Mouse (Mus musculus): ENCODE measurements at regions not wholly inside any gene's neighbourhood (a gene's known extent, or its start where the extent isn't known, plus 50 kb on each side); places are given as distances from the start of the nearest gene placed in this dataset.

DNA sequence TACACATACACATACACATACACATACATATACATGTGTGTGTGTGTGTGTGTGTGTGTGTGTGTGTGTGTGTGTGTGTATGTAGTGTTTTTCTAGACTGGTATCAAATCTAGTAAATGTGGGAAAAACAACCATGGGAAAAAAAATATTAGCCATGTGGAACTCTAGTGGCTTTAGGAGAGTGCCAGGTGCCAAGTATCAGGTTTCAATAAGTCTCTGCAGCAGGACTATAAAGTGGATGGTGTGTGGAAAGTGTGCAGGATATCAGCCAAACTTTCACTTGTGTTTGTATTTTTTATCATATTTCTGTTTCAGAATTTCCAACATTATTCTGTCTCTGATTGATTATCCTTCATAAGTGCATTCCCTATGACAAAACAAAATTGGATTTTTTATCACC lies 653.3 kb upstream of the Fam98a start:
- no peak for ATAC-seq (replicated peaks; ENCODE audit: low FRiP score, poor library complexity, severe bottlenecking)

DNA sequence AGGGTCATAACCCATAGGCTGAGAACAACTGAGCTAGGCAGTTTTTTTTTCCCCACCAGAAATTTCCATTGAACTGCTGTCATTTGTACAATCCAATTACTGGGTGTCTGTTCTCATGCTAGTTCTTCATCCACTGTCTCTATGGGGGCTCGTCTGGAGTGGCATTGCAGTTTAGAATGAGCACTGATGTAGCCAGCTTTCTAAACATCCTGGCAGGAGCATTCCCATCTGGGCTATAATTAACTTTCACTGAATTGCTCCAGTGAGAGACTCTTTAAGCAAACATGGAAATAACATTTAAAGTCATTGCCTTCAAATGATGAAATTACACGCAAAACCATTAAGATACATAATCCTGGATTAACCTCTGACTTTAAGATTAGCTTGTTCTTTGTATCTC lies 633.1 kb upstream of the Fam98a start:
- ATAC-seq (replicated peaks; ENCODE audit: low FRiP score, poor library complexity, severe bottlenecking), result no peak

DNA sequence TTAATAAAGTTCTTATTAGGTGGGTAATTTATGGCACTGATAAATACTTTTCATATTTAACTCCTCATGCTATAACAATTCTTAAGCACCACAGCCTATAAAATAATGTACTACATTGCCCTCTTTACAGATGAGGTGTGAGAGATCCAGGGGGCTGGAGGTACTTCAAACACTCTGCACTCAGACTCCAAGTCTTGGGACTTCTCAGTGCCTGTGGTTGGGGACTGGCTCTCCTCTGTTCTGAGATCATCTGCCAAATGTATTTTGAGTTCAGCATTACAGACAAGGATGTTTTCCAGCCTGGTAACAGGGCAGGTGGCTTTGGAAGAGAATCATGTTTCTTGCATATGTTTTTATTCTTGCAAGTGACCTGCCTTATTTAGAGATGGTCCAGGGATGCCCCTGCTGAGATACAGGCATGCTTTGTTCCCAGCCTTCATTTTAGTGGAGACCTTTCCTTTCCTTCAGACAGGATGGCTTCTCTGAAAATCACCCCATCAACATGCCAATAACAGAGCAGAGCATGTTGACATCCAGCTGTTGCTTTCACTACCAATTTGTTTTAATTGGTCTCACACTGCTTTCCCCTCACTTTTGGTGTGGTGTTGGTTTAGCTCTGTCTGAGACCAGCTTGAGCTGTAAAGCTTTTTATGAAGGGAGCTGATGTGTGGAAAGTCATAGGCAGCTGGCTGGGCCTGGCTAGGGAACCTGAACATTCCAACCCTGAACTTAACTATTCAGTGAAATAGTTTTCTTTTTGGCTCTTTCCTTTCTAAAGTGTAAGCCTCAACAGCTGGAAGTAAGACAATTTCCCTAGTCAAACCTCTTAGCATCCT lies 585.1 kb upstream of the Fam98a start:
- no peak for ATAC-seq (replicated peaks; ENCODE audit: low FRiP score, poor library complexity, severe bottlenecking)

- no peak for ATAC-seq (replicated peaks; ENCODE audit: low FRiP score, poor library complexity, severe bottlenecking)
Measured at GRCm38 (mm10) chr17:76134030-76134429, 582.3 kb upstream of the Fam98a start.

- ATAC-seq (replicated peaks; ENCODE audit: low FRiP score, poor library complexity, severe bottlenecking), result no peak
Measured at GRCm38 (mm10) chr17:76125260-76125659, 573.5 kb upstream of the Fam98a start.

DNA sequence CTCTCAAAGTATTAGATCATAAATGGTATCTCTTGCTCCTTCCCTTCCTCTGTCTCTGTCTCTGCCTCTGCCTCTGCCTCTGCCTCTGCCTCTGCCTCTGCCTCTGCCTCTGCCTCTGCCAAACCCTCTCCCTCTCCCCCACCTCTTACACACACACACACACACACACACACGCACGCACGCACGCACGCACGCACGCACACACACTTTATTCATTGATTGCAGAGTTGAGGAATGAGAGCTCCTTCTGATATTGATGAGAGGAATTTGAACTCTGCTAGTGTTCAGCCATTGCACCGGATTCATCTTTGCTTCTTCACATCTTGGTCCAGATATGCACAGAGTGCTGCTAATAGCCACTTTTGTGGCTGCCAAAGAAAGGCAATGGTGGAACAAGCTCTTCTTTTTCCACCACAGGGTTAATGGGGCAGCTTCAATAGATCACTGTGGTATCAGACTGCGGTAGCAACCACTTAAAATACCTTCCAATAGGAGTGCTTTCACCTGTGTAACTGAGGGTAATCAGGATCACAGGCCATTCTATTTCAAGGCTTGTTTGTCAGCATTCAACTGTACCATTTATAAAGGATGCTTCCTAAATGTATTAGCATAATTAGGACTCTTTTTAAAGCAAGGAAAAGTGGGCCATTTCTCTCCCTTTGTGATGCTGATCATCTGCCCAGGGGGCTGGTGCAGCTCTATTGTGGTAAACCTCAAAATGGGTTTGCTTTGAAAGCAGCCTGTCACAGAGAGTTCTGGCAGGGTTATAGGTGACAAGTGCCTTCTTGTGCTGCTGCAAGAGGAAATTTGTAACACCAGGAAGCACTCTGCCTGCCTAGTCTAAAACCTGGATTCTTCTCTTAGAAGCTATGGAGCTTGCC lies 559.8 kb upstream of the Fam98a start:
- ATAC-seq (replicated peaks; ENCODE audit: low FRiP score, poor library complexity, severe bottlenecking), result no peak

DNA sequence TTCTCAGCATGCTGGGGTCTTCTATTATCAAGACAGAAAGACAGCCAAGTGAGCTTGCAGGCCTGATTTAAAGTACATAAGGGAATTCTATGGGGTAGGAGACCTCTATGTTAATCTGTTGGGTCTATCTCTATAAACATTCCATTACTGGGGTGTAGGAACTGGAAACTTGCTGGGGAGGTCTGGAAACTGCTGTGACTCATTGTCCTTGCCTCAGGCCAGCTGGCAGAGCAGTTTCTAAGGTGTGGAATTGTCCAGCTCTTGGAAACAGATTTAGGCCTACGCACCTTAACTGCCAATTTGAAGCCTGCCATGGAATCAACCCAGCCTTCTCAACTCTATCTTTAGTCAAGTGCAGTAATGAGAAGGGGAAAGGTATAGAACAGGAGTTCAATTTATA lies 559.1 kb upstream of the Fam98a start:
- no peak for ATAC-seq (replicated peaks; ENCODE audit: low FRiP score, poor library complexity, severe bottlenecking)

DNA sequence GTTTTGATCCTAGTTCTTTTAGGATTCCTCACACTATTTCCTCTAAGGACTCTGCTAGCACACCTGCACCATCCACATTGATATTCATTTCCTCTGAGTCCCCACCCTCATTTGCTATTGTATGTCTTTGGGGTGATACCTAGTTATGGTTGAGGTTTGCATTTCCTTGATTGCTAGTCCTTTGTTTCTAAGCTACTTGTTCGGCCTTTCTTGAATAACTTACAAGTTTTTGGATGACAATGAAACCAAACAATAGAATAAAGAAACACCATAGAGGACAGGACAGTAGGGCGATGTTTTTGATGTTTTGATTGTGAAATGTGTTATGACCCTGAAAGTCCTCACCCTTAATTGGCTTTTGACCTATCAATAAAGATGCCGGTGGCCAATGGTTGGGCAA lies 531.8 kb upstream of the Fam98a start:
- no peak for ATAC-seq (replicated peaks; ENCODE audit: low FRiP score, poor library complexity, severe bottlenecking)

DNA sequence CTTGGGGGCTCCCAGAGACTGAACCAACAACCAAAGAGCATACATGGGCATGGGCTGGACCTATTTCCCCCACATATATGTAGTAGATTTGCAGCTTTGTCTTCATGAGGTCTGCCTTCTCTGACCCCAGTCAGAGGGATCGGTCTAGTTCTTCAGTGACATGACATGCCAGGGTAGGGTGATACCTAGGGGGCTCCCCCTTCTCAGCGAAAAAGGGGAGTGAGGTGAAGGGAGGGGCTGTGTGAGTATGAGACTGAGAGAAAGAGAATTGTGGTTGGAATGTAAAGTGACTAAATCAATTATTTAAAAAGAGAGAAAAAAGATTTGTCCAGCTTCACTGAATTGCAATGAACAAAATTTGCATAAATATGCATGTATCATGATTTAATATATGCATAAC lies 530.0 kb upstream of the Fam98a start:
- no peak for ATAC-seq (replicated peaks; ENCODE audit: low FRiP score, poor library complexity, severe bottlenecking)

DNA sequence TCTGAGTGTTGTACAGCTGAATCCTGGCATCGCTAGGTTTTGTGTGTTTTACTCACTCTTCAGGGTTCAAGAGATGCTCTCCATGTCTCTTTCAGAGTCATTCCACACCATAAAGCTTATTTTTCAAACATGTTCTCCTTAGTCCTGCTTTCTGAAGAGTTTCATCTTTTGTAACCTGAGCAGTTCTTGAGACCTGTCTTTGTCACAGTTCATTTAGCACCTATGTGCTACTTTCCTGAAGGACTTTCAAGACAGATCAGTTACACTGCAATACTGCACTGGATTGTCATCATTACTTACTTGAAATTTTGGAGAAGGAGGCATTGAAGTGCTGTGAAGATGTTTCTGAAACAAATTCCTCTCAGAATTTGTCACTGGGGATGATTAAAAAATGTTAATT lies 494.7 kb upstream of the Fam98a start:
- no peak for ATAC-seq (replicated peaks; ENCODE audit: low FRiP score, poor library complexity, severe bottlenecking)

DNA sequence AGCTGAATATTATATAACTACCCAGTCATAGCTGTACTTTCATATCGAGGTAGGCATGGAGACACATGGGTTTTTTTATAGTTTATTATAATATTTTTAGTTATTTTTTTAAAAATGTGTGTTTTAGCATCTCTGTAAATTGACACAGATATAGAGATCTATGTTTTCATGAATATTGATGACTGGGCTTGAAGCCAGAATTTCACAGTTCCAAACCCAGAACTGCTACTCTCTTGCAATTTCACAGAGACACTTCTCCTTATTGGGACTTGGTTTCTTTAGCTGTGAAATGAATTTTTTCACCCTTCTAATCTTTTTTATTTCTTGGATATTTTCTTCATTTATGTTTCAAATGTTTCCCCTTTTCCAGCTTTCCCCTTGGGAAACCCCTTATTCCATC lies 481.0 kb upstream of the Fam98a start:
- ATAC-seq (replicated peaks; ENCODE audit: low FRiP score, poor library complexity, severe bottlenecking), result no peak

- no peak for ATAC-seq (replicated peaks; ENCODE audit: low FRiP score, poor library complexity, severe bottlenecking)
Measured at GRCm38 (mm10) chr17:76008011-76008410, 456.3 kb upstream of the Fam98a start.

- ATAC-seq (replicated peaks; ENCODE audit: low FRiP score, poor library complexity, severe bottlenecking), result no peak
Measured at GRCm38 (mm10) chr17:76002836-76003235, 451.1 kb upstream of the Fam98a start.

DNA sequence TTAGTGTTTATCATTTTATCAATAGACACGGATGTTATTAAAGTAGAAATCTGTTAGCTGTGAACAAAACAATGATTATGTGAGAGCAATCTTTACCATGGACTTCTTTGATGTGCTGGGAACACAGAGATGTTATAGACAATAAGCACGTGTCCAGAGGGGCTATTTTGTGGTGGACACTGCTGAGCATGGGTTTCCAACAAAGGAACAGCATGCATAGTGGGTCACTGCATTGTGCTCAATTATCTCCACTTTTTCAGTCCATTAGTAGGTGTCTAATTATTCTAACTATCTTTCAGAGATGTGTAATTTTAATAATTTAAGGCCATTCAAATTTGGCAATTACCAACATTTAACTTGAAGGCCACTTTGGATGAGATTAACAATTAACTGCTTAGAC lies 409.6 kb upstream of the Fam98a start:
- no peak for ATAC-seq (replicated peaks; ENCODE audit: low FRiP score, poor library complexity, severe bottlenecking)

DNA sequence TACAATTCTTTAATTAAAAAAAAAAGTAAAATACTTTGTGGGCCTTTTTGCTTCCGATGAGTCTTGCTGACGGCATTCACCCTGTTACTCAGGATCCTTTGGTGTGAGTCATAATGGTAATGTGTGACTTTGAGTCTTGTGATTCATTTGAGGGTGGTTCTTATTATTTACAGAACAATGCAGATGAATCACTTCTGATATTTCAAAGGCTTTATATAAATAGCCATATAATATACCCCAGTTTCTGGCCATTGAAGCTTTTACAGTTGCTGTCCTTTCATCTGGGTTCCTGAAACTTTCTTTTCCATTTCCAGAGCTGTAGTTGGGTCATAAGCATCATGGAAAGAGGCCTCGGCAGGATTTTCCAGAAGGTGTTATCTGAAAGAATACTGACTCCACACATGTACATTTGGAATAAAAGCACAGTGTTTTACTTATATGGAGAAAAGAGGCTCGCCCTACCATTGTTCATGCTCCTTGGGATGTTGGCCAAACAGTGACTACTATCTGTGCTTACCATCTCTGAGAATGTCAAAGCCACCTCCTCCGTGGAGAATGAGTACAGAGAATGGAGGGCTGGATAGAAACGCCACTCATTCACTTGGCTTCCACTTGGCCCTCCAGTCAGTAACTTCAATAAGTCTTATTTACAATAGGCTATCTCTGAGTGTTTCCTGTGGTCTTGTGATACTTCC lies 385.1 kb upstream of the Fam98a start:
- no peak for ATAC-seq (replicated peaks; ENCODE audit: low FRiP score, poor library complexity, severe bottlenecking)

GRCm38 (mm10) chr17:75931022-75931421 lies 379.3 kb upstream of the Fam98a start:
- ATAC-seq (replicated peaks; ENCODE audit: low FRiP score, poor library complexity, severe bottlenecking), result no peak

- no peak for ATAC-seq (replicated peaks; ENCODE audit: low FRiP score, poor library complexity, severe bottlenecking)
Measured at GRCm38 (mm10) chr17:75920240-75920639, 368.5 kb upstream of the Fam98a start.

- ATAC-seq (replicated peaks; ENCODE audit: low FRiP score, poor library complexity, severe bottlenecking), result no peak
Measured at GRCm38 (mm10) chr17:75917020-75917419, 365.3 kb upstream of the Fam98a start.

DNA sequence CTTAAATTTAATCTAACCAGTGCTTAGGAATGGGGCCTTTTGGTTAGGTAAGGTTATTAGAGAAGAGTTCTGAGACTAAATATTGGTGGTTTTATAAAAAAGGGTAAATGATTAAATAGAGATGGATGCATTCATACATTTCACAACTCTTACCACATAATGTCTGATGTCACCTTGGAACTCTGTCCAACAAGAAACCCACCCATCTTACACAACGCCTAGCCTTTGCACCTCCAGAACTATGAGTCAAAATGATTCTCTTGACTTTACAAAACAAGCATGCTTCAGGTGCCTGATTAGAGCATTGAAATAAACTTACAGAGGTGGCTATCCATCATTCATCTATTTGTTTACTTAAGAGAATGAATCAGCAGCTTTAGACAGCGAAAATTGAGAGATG lies 364.8 kb upstream of the Fam98a start:
- ATAC-seq (replicated peaks; ENCODE audit: low FRiP score, poor library complexity, severe bottlenecking), result no peak

DNA sequence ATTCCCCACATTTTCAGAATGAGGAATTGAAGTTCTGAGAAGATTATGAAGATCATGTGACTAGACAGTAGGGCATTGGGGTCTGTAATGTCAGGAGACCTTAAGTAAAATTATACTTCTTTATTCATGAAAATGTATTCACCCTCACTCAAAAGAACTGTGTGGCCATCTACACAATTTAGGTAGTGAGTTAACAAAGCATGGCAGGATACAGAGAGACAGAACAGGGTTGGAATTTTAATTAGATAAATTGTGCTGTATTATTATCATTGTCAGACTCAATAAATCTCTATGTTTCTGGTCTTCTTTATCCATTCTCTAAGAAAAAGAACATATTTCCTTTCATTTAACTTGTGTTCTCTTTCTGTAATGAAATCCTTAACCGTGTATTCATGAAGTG lies 363.5 kb upstream of the Fam98a start:
- ATAC-seq (replicated peaks; ENCODE audit: low FRiP score, poor library complexity, severe bottlenecking), result no peak

GRCm38 (mm10) chr17:75907085-75907484 lies 355.3 kb upstream of the Fam98a start:
- no peak for ATAC-seq (replicated peaks; ENCODE audit: low FRiP score, poor library complexity, severe bottlenecking)

Data from erythroblast, adult 5-6 weeks (primary cell).